Mouse (Mus musculus) intestine, embryonic 14.5 days (tissue): Measurements from ENCODE around the gene Ndufb5. TPM values are rescaled to one million over a fixed set of nuclear protein-coding genes. Genes with fewer than 3 reads are reported as not detected.
"Not testable (repeated sequence)": the region's sequence is repeated elsewhere in the genome, so short reads cannot be mapped to it uniquely, and the experiment has no call there.

Source experiments
- ATAC-seq: fragments of 200-750 bp; cut with Nextera tagmentation; replicated peaks from 2 replicates; pipeline ENCODE4 v1.8.0; 2017; ENCODE audit warnings: low read depth, moderate number of reproducible peaks, moderate TSS enrichment, moderate library complexity; ENCODE audit not compliant: low FRiP score, low TSS enrichment
- DNase-seq: peaks from one replicate; pipeline ENCODE4 v3.0.0-alpha.2; 2018; ENCODE audit warnings: low spot score
- H3K27ac ChIP-seq: fragments of 300-500 bp; sonication (generic); 2 replicates; pipeline ENCODE4 v1.5.1; 2014; ENCODE audit warnings: low read depth, mild to moderate bottlenecking, control low read depth
- H3K27me3 ChIP-seq: fragments of 300-500 bp; sonication (generic); replicated peaks from 2 replicates; pipeline ENCODE4 v1.6.1; 2014; ENCODE audit warnings: low read length, control low read depth; ENCODE audit not compliant: control insufficient read depth, insufficient read depth
- H3K36me3 ChIP-seq: fragments of 300-500 bp; sonication (generic); 2 replicates; pipeline ENCODE4 v1.6.1; 2014; ENCODE audit warnings: low read length, control low read depth; ENCODE audit not compliant: control insufficient read depth, insufficient read depth
- H3K4me1 ChIP-seq: fragments of 300-500 bp; sonication (generic); replicated peaks from 2 replicates; pipeline ENCODE4 v1.6.1; 2014; ENCODE audit warnings: low read length, control low read depth, mixed read lengths; ENCODE audit not compliant: control insufficient read depth, insufficient read depth
- H3K4me2 ChIP-seq: fragments of 300-500 bp; sonication (generic); 2 replicates; pipeline ENCODE4 v1.6.1; 2014; ENCODE audit warnings: low read length
- H3K4me3 ChIP-seq: fragments of 300-500 bp; sonication (generic); 2 replicates; pipeline ENCODE4 v1.5.1; 2014; ENCODE audit warnings: low read depth, low read length, control low read depth, mixed read lengths
- H3K9ac ChIP-seq: fragments of 300-500 bp; sonication (generic); 2 replicates; pipeline ENCODE4 v1.6.1; 2014; ENCODE audit warnings: mild to moderate bottlenecking, low read length
- H3K9me3 ChIP-seq: fragments of 300-500 bp; sonication (generic); 2 replicates; pipeline ENCODE4 v1.6.1; 2016; ENCODE audit warnings: low read length, control low read depth; ENCODE audit not compliant: control insufficient read depth
- WGBS: fragments of 180-500 bp; shearing (Covaris S2); extraction: QIAGEN DNeasy Blood & Tissue Kit; methylation state at CpG from one replicate; pipeline ENCODE4 v1.1.7; 2014; 5-methylcytosine and 5-hydroxymethylcytosine counted together
- polyA plus RNA-seq: library from polyadenylated mRNA; unstranded; fragments of >200 nt; fragmentation: Nextera tagmentation; extraction: Ambion mirVana; gene quantifications from 2 replicates; pipeline ENCODE4 v1.2.1, GENCODE M21; 2014

Gene Ndufb5
- polyA plus RNA-seq, 1 experiment from 2014 or later: 364 TPM

- DNase-seq (no peak), ATAC-seq (no peak)
- Histone ChIP-seq H3K4me3 (no peak overlapping the region), H3K4me2 (no peak overlapping the region), H3K27ac (no peak overlapping the region), H3K36me3 (no peaks in the 10 kb centered on the region), H3K9me3 (no peaks in the 10 kb centered on the region), H3K27me3 (no peaks in the 10 kb centered on the region), H3K4me1 (no peaks in the 10 kb centered on the region), H3K9ac (no peak overlapping the region)
- WGBS: 84% methylated on average over 4 of the region's 4 CpGs
Observed at GRCm38 (mm10) chr3:32695583-32695980, 41.2 kb upstream of the Ndufb5 start.

- WGBS: 36% methylated on average over 7 of the region's 7 CpGs
- no peak overlapping the region for H3K9ac ChIP-seq
- no peaks in the 10 kb centered on the region for H3K36me3 ChIP-seq
Observed at GRCm38 (mm10) chr3:32698228-32698863, 38.4 kb upstream of the Ndufb5 start.

GRCm38 (mm10) chr3:32704021-32704420 is 32.8 kb upstream of the Ndufb5 start:
- ATAC-seq: not testable (repeated sequence)

More at GRCm38 (mm10) chr3:32698228-32698863, 38.4 kb upstream of the Ndufb5 start:
- Histone ChIP-seq H3K4me2 (no peak overlapping the region), H3K27ac (no peak overlapping the region), H3K27me3 (no peaks in the 10 kb centered on the region), H3K4me1 (no peaks in the 10 kb centered on the region), H3K4me3 (no peak overlapping the region), H3K9me3 (no peaks in the 10 kb centered on the region)
- ATAC-seq (0 out of 2 replicates have a peak, but pooled peaks have one; percentile 12), DNase-seq (peak; percentile 96)

GRCm38 (mm10) chr3:32704632-32705031 is 32.2 kb upstream of the Ndufb5 start:
- not testable (repeated sequence) for ATAC-seq, H3K27ac ChIP-seq, H3K4me1 ChIP-seq, H3K4me3 ChIP-seq, H3K9me3 ChIP-seq, H3K4me2 ChIP-seq, DNase-seq, H3K36me3 ChIP-seq, H3K9ac ChIP-seq, H3K27me3 ChIP-seq
- WGBS: 86% methylated on average over 10 of the region's 10 CpGs

More at GRCm38 (mm10) chr3:32704021-32704420, 32.8 kb upstream of the Ndufb5 start:
- not testable (repeated sequence) for H3K9me3 ChIP-seq, H3K4me2 ChIP-seq, H3K4me3 ChIP-seq, H3K27ac ChIP-seq, H3K36me3 ChIP-seq, H3K4me1 ChIP-seq, H3K9ac ChIP-seq, H3K27me3 ChIP-seq, DNase-seq
- 89% methylated on average over 6 of the region's 6 CpGs for WGBS

GRCm38 (mm10) chr3:32705647-32706348 is 31.0 kb upstream of the Ndufb5 start, which contains the start of gene Actl6a:
TSS of gene Actl6a (plus strand) at chr3:32706298.
- not testable (repeated sequence) for H3K4me2 ChIP-seq, H3K36me3 ChIP-seq, H3K4me1 ChIP-seq, H3K4me3 ChIP-seq, DNase-seq, H3K9me3 ChIP-seq, H3K9ac ChIP-seq, ATAC-seq, H3K27me3 ChIP-seq, H3K27ac ChIP-seq
- 84% methylated on average over 9 of the region's 9 CpGs for WGBS

- H3K27ac ChIP-seq: no peak overlapping the region
- 0% methylated on average over 4 of the region's 4 CpGs for WGBS
- H3K4me3 ChIP-seq: peak overlapping the region; percentile 99
- peak overlapping the region; percentile 50 for H3K4me2 ChIP-seq
- no peaks in the 10 kb centered on the region for H3K9me3 ChIP-seq
- peaks cover 8% of the 10 kb centered on the region for H3K4me1 ChIP-seq
- 0 out of 2 replicates have a peak overlapping the region, but pooled peaks have one; percentile 29 for H3K9ac ChIP-seq
- H3K27me3 ChIP-seq: no peaks in the 10 kb centered on the region
- DNase-seq: no peak
- ATAC-seq: no peak
- H3K36me3 ChIP-seq: peaks cover 17% of the 10 kb centered on the region
Observed at GRCm38 (mm10) chr3:32708052-32708367, 28.8 kb upstream of the Ndufb5 start.

- WGBS: under 1% methylated on average over 89 of the region's 90 CpGs
- ATAC-seq (peak; percentile 100), DNase-seq (peak; percentile 98)
- Histone ChIP-seq H3K36me3 (peaks cover 23% of the 10 kb centered on the region), H3K4me1 (peaks cover 8% of the 10 kb centered on the region), H3K9me3 (no peaks in the 10 kb centered on the region), H3K4me2 (peak overlapping the region; percentile 93), H3K4me3 (peak overlapping the region; percentile 99), H3K27me3 (no peaks in the 10 kb centered on the region), H3K27ac (peak overlapping the region; percentile 91), H3K9ac (peak overlapping the region; percentile 89)
Observed at GRCm38 (mm10) chr3:32708368-32709231, 28.2 kb upstream of the Ndufb5 start.

- Histone ChIP-seq H3K36me3 (peaks cover 31% of the 10 kb centered on the region), H3K4me2 (peak overlapping the region; percentile 93), H3K27ac (peak overlapping the region; percentile 91; the same call in 1 of the 2 replicates), H3K9me3 (no peaks in the 10 kb centered on the region), H3K27me3 (no peaks in the 10 kb centered on the region), H3K9ac (peak overlapping the region; percentile 89), H3K4me3 (peak overlapping the region; percentile 99), H3K4me1 (peaks cover 8% of the 10 kb centered on the region)
- ATAC-seq (no peak), DNase-seq (peak; percentile 50)
- WGBS: 9% methylated on average over 9 of the region's 9 CpGs
Observed at GRCm38 (mm10) chr3:32709388-32709787, 27.4 kb upstream of the Ndufb5 start.
